Mouse (Mus musculus): ENCODE data around the gene Krt222.

DNA sequence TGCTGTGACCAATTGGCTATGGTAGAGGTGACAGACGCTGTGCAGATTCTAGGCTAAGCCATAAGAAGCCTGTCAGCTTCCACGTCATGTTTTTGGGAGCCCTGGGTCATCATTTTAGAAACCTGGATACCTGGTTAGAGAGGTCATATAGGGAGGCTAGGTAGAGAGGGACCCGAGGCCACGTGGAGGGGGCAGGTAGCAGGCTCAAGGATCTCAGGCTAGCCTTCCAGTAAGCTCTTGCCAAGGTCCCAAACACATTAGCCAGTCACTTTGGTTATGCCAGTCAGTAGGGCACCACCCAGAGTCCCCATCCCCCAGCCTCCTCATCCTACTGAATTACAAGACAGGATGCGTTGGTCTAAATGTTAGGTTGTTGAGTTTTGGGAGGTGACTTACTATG is 1.8 kb downstream of the Krt222 start:
- TF ChIP-seq CTCF (IDR thresholded peaks at IDR 0.05; ENCODE audit: low read depth) (no peak), EP300 (IDR thresholded peaks at IDR 0.05; ENCODE audit: low read depth) (no peak)

Measured in heart, postnatal 0 days (tissue).